Mouse (Mus musculus): Measurements from ENCODE around the gene Vps13d. TPM values are rescaled to one million over a fixed set of nuclear protein-coding genes. Genes with fewer than 3 reads are reported as not detected.

Vps13d gene
- polyA plus RNA-seq, 1 experiment from 2014 or later, result 14.2 TPM

GRCm38 (mm10) chr4:145079324-145079723 lies 115.5 kb downstream of the Vps13d start:
- H3K4me3 ChIP-seq (ENCODE audit: low read depth, low read length), result no peak overlapping the region
- ATAC-seq (ENCODE audit: insufficient number of reproducible peaks, low FRiP score, low TSS enrichment, low read depth), result no peak
- no peak overlapping the region for H3K9ac ChIP-seq (ENCODE audit: low read length)
- H3K27me3 ChIP-seq (ENCODE audit: control insufficient read depth, insufficient read depth, low read length), result no peaks in the 10 kb centered on the region
- H3K36me3 ChIP-seq (ENCODE audit: control insufficient read depth, insufficient read depth, low read length), result peaks cover 9% of the 10 kb centered on the region; the same call in 1 of the 2 replicates
- no peak overlapping the region for H3K4me2 ChIP-seq (ENCODE audit: low read depth, severe bottlenecking)
- 88% methylated on average over 2 of the region's 2 CpGs for WGBS
- no peak overlapping the region for H3K27ac ChIP-seq (replicated peaks; ENCODE audit: low read depth, low read length)
- no peaks in the 10 kb centered on the region for H3K9me3 ChIP-seq (ENCODE audit: control insufficient read depth, low read length)
- no peaks in the 10 kb centered on the region for H3K4me1 ChIP-seq (ENCODE audit: control insufficient read depth, insufficient read depth, low read length)
- no peak for DNase-seq (ENCODE audit: low spot score)

GRCm38 (mm10) chr4:145074276-145074675 lies 120.5 kb downstream of the Vps13d start:
- ATAC-seq (ENCODE audit: insufficient number of reproducible peaks, low FRiP score, low TSS enrichment, low read depth) (no peak), DNase-seq (ENCODE audit: low spot score) (no peak)
- no peaks in the 10 kb centered on the region for H3K27me3 ChIP-seq (ENCODE audit: control insufficient read depth, insufficient read depth, low read length)
- H3K27ac ChIP-seq (replicated peaks; ENCODE audit: low read depth, low read length), result no peak overlapping the region
- H3K4me1 ChIP-seq (ENCODE audit: control insufficient read depth, insufficient read depth, low read length), result no peaks in the 10 kb centered on the region
- no peaks in the 10 kb centered on the region for H3K9me3 ChIP-seq (ENCODE audit: control insufficient read depth, low read length)
- H3K4me3 ChIP-seq (ENCODE audit: low read depth, low read length), result no peak overlapping the region
- WGBS, result 91% methylated on average over 2 of the region's 2 CpGs
- H3K4me2 ChIP-seq (ENCODE audit: low read depth, severe bottlenecking), result no peak overlapping the region
- no peak overlapping the region for H3K9ac ChIP-seq (ENCODE audit: low read length)
- peaks cover 11% of the 10 kb centered on the region; the same call in 1 of the 2 replicates for H3K36me3 ChIP-seq (ENCODE audit: control insufficient read depth, insufficient read depth, low read length)

GRCm38 (mm10) chr4:145073728-145074127 lies 121.1 kb downstream of the Vps13d start:
- no peaks in the 10 kb centered on the region for H3K9me3 ChIP-seq (ENCODE audit: control insufficient read depth, low read length)
- H3K36me3 ChIP-seq (ENCODE audit: control insufficient read depth, insufficient read depth, low read length), result peaks cover 9% of the 10 kb centered on the region; the same call in 1 of the 2 replicates
- DNase-seq (ENCODE audit: low spot score) (no peak), ATAC-seq (ENCODE audit: insufficient number of reproducible peaks, low FRiP score, low TSS enrichment, low read depth) (no peak)
- WGBS, result 74% methylated on average over 7 of the region's 7 CpGs
- H3K27me3 ChIP-seq (ENCODE audit: control insufficient read depth, insufficient read depth, low read length), result no peaks in the 10 kb centered on the region
- no peak overlapping the region for H3K4me2 ChIP-seq (ENCODE audit: low read depth, severe bottlenecking)
- H3K4me1 ChIP-seq (ENCODE audit: control insufficient read depth, insufficient read depth, low read length), result no peaks in the 10 kb centered on the region
- no peak overlapping the region for H3K9ac ChIP-seq (ENCODE audit: low read length)
- no peak overlapping the region for H3K27ac ChIP-seq (replicated peaks; ENCODE audit: low read depth, low read length)
- no peak overlapping the region for H3K4me3 ChIP-seq (ENCODE audit: low read depth, low read length)

- H3K4me2 ChIP-seq (ENCODE audit: low read depth, severe bottlenecking), result no peak overlapping the region
- no peak overlapping the region for H3K4me3 ChIP-seq (ENCODE audit: low read depth, low read length)
- WGBS, result 90% methylated on average over 7 of the region's 7 CpGs
- peaks cover 7% of the 10 kb centered on the region; the same call in 1 of the 2 replicates for H3K4me1 ChIP-seq (ENCODE audit: control insufficient read depth, insufficient read depth, low read length)
- H3K27ac ChIP-seq (replicated peaks; ENCODE audit: low read depth, low read length), result no peak overlapping the region
- no peak for ATAC-seq (ENCODE audit: insufficient number of reproducible peaks, low FRiP score, low TSS enrichment, low read depth)
- no peak for DNase-seq (ENCODE audit: low spot score)
- H3K9me3 ChIP-seq (ENCODE audit: control insufficient read depth, low read length), result no peaks in the 10 kb centered on the region
- no peak overlapping the region for H3K9ac ChIP-seq (ENCODE audit: low read length)
- peaks cover 9% of the 10 kb centered on the region; the same call in 1 of the 2 replicates for H3K36me3 ChIP-seq (ENCODE audit: control insufficient read depth, insufficient read depth, low read length)
- H3K27me3 ChIP-seq (ENCODE audit: control insufficient read depth, insufficient read depth, low read length), result no peaks in the 10 kb centered on the region
Measured at GRCm38 (mm10) chr4:145071942-145072341, 122.9 kb downstream of the Vps13d start.

GRCm38 (mm10) chr4:145067019-145067680 lies 127.7 kb downstream of the Vps13d start:
- H3K4me1 ChIP-seq (ENCODE audit: control insufficient read depth, insufficient read depth, low read length), result peaks cover 10% of the 10 kb centered on the region; the same call in 1 of the 2 replicates
- no peaks in the 10 kb centered on the region for H3K9me3 ChIP-seq (ENCODE audit: control insufficient read depth, low read length)
- 16% methylated on average over 6 of the region's 6 CpGs for WGBS
- peaks cover 10% of the 10 kb centered on the region; the same call in 1 of the 2 replicates for H3K36me3 ChIP-seq (ENCODE audit: control insufficient read depth, insufficient read depth, low read length)
- DNase-seq (ENCODE audit: low spot score) (peak; percentile 59), ATAC-seq (ENCODE audit: insufficient number of reproducible peaks, low FRiP score, low TSS enrichment, low read depth) (peak; percentile 94)
- no peak overlapping the region for H3K4me3 ChIP-seq (ENCODE audit: low read depth, low read length)
- H3K9ac ChIP-seq (ENCODE audit: low read length), result no peak overlapping the region
- peak overlapping the region; percentile 66; the same call in 1 of the 2 replicates for H3K27ac ChIP-seq (replicated peaks; ENCODE audit: low read depth, low read length)
- peak overlapping the region; percentile 24; the same call in 1 of the 2 replicates for H3K4me2 ChIP-seq (ENCODE audit: low read depth, severe bottlenecking)
- H3K27me3 ChIP-seq (ENCODE audit: control insufficient read depth, insufficient read depth, low read length), result no peaks in the 10 kb centered on the region

GRCm38 (mm10) chr4:145066336-145067018 lies 128.3 kb downstream of the Vps13d start:
- Histone ChIP-seq H3K27me3 (ENCODE audit: control insufficient read depth, insufficient read depth, low read length) (no peaks in the 10 kb centered on the region), H3K36me3 (ENCODE audit: control insufficient read depth, insufficient read depth, low read length) (peaks cover 10% of the 10 kb centered on the region; the same call in 1 of the 2 replicates), H3K9me3 (ENCODE audit: control insufficient read depth, low read length) (no peaks in the 10 kb centered on the region), H3K27ac (replicated peaks; ENCODE audit: low read depth, low read length) (peak overlapping the region; percentile 43; the same call in 1 of the 2 replicates), H3K9ac (ENCODE audit: low read length) (no peak overlapping the region), H3K4me1 (ENCODE audit: control insufficient read depth, insufficient read depth, low read length) (peaks cover 10% of the 10 kb centered on the region; the same call in 1 of the 2 replicates), H3K4me3 (ENCODE audit: low read depth, low read length) (no peak overlapping the region), H3K4me2 (ENCODE audit: low read depth, severe bottlenecking) (no peak overlapping the region)
- no peak for DNase-seq (ENCODE audit: low spot score)
- 40% methylated on average over 7 of the region's 7 CpGs for WGBS
- 0 out of 2 replicates have a peak, but pooled peaks have one; percentile 3 for ATAC-seq (ENCODE audit: insufficient number of reproducible peaks, low FRiP score, low TSS enrichment, low read depth)

- 93% methylated on average over 2 of the region's 2 CpGs for WGBS
- Histone ChIP-seq H3K4me3 (ENCODE audit: low read depth, low read length) (no peak overlapping the region), H3K9me3 (ENCODE audit: control insufficient read depth, low read length) (no peaks in the 10 kb centered on the region), H3K9ac (ENCODE audit: low read length) (no peak overlapping the region), H3K4me1 (ENCODE audit: control insufficient read depth, insufficient read depth, low read length) (no peaks in the 10 kb centered on the region), H3K27me3 (ENCODE audit: control insufficient read depth, insufficient read depth, low read length) (no peaks in the 10 kb centered on the region), H3K4me2 (ENCODE audit: low read depth, severe bottlenecking) (no peak overlapping the region), H3K36me3 (ENCODE audit: control insufficient read depth, insufficient read depth, low read length) (peaks cover 19% of the 10 kb centered on the region; the same call in 1 of the 2 replicates), H3K27ac (replicated peaks; ENCODE audit: low read depth, low read length) (no peak overlapping the region)
- DNase-seq (ENCODE audit: low spot score), result no peak
- ATAC-seq (ENCODE audit: insufficient number of reproducible peaks, low FRiP score, low TSS enrichment, low read depth), result no peak
Measured at GRCm38 (mm10) chr4:145058749-145059442, 135.9 kb downstream of the Vps13d start.

- no peak for DNase-seq (ENCODE audit: low spot score)
- Histone ChIP-seq H3K9me3 (ENCODE audit: control insufficient read depth, low read length) (no peaks in the 10 kb centered on the region), H3K27me3 (ENCODE audit: control insufficient read depth, insufficient read depth, low read length) (no peaks in the 10 kb centered on the region), H3K9ac (ENCODE audit: low read length) (no peak overlapping the region), H3K4me3 (ENCODE audit: low read depth, low read length) (no peak overlapping the region), H3K4me2 (ENCODE audit: low read depth, severe bottlenecking) (no peak overlapping the region), H3K4me1 (ENCODE audit: control insufficient read depth, insufficient read depth, low read length) (peaks cover 13% of the 10 kb centered on the region), H3K27ac (replicated peaks; ENCODE audit: low read depth, low read length) (no peak overlapping the region), H3K36me3 (ENCODE audit: control insufficient read depth, insufficient read depth, low read length) (peaks cover 11% of the 10 kb centered on the region; the same call in 1 of the 2 replicates)
- 96% methylated on average over 3 of the region's 3 CpGs for WGBS
- ATAC-seq (ENCODE audit: insufficient number of reproducible peaks, low FRiP score, low TSS enrichment, low read depth), result no peak
Measured at GRCm38 (mm10) chr4:145056346-145056745, 138.5 kb downstream of the Vps13d start.
